Mouse (Mus musculus) lung, adult 2 months (tissue): ENCODE data around the gene Ranbp9.

Source experiments
- CTCF ChIP-seq: fragments of 200-500 bp; IDR thresholded peaks from 2 replicates; pipeline ENCODE4 v1.5.1; 2011; ENCODE audit warnings: mild to moderate bottlenecking, low read length, control low read depth; ENCODE audit not compliant: insufficient read depth
- POLR2A ChIP-seq: fragments of 200-500 bp; IDR thresholded peaks from 2 replicates; pipeline ENCODE4 v1.6.1; 2011; ENCODE audit warnings: low read depth, mild to moderate bottlenecking, control low read depth, low read length, borderline replicate concordance; ENCODE audit errors: extremely low read depth

DNA sequence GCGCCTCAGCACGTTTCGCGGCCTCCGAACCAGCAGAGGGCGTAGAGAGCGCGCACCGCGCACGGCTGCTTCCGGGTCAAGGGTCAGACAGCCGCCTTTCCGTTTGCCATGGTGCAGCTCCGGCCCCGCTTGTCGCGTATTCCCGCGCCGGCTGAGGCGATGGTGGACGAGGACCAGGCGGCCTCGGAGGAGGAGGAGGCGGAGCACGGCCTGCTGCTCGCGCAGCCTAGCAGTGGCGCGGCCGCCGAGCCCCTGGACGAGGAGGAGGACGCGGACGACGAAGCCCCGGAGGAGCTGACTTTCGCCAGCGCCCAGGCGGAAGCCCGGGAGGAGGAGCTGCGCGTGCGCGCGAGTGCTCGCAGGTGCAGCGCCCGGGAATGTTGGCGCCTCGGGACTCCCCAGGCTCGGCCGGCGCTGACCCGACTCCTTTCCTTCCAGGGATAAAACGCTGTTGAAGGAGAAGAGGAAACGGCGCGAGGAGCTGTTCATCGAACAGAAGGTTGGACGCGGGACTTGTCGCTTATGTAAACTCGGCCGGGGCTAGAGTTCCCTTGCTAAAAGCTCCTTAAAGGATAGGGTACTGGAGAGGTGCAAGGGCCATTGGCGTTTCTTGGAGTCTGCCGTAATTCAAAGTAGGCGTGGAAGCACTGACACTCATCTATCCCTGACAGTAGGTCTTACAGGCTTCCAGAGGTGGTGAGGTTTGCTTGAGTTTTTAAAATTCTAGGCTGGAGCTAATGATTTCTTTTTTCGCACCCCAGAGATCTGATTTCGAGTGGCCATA lies 82.6 kb downstream of the Ranbp9 start, which contains the start of gene Nol7:
- TF ChIP-seq POLR2A (peak; percentile 84), CTCF (peak; percentile 66)
